Mouse (Mus musculus): ENCODE measurements at regions not wholly inside any gene's neighbourhood (a gene's known extent, or its start where the extent isn't known, plus 50 kb on each side); places are given as distances from the start of the nearest gene placed in this dataset.

DNA sequence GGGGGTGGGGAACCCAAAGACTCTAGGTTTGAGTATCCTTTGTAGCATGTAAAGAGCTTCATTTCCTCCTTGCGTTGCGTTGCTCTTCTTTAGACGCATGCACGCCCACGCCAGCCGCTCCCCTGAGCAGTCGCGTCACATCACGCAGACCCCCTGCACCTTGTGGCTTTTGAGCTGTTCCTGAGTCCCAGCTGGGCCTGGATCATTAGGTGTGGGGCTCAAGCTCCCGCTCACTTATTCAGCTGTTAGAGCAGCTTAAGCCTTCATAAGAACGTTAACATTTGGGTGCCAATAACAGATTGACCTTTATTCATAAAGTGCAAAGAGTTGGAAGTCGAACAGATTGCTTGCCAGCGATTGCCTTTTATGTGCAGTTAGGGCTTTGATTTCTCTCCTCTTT is 121.5 kb downstream of the Nkx6-1 start:
- TF ChIP-seq CTCF (IDR thresholded peaks at IDR 0.05; ENCODE audit: borderline replicate concordance, control insufficient read depth, extremely low read depth, insufficient read depth, low read length, poor library complexity) (no peak), POLR2A (IDR thresholded peaks at IDR 0.05; ENCODE audit: control insufficient read depth, extremely low read depth, insufficient read depth, low read length, poor library complexity) (no peak)
